Mouse (Mus musculus) heart, postnatal 36 days (tissue): ENCODE data around the gene Chst11. TPM values are rescaled to one million over a fixed set of nuclear protein-coding genes. Genes with fewer than 3 reads are reported as not detected.

Source experiments
- DNase-seq, 2 experiments: peaks; one replicate each; pipeline ENCODE4 v3.0.0; 2021 to 2022
- intact Hi-C: fragments of 180-260 bp; cut with DNase I; formaldehyde crosslinking; loops from one replicate; pipeline ENCODE4 v1.15.1; 2025
- total RNA-seq, 2 experiments: library from RNA; stranded (reverse); gene quantifications; 2 replicates each; pipeline ENCODE4 v1.2.3; 2021

Gene Chst11
- total RNA-seq, 2 experiments from 2014 or later = 2.8 to 3.2 TPM

- no peak for DNase-seq
- intact Hi-C loops = no loop called here
Measured at GRCm38 (mm10) chr10:83030103-83030661, 44.9 kb downstream of the Chst11 start.

DNA sequence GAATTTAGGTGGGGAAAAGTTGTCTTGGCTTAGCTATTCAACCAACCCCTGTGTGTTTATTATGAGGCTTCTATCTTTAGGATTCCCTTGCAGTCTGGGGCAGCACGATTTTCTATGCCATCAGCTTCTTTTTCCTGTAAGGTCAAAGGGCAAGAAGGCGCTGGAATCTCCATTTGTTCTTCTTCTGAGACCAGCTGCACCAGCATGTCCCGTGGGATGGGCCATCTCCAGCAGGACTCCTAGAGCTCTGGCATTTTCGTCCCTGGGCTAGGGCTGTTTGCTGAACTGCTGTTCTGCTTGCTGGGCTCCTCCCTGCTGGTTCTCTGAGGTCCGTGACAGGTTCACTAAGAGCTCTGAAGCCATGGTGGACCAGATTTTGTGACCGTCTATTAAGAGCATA is 45.6 kb downstream of the Chst11 start:
- no peak for DNase-seq
- intact Hi-C loops = no loop called here

GRCm38 (mm10) chr10:83031561-83031960 is 46.3 kb downstream of the Chst11 start:
- intact Hi-C loops = no loop called here
- no peak for DNase-seq

DNA sequence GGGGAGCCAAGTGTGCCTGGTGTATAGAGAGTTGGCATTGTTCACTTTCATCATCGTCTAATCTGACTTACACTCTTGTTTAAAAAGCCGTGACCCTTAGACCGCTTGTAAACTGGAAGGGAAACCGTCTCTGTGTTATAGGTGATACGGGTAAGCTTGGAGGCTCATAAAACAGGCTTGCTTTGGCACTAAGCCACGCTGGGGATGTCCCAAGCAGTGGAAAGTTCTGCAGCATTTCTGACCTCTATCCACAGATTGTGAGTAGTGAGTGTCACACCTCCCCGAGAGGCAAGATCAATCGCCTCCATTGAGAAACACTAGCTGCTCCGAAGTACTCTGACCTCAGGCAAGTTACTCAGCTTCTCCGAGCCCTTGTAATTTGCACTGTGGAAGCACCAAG is 47.3 kb downstream of the Chst11 start:
- intact Hi-C loops = no loop called here
- peak in 1 of 2 experiments; percentile 28 for DNase-seq

DNA sequence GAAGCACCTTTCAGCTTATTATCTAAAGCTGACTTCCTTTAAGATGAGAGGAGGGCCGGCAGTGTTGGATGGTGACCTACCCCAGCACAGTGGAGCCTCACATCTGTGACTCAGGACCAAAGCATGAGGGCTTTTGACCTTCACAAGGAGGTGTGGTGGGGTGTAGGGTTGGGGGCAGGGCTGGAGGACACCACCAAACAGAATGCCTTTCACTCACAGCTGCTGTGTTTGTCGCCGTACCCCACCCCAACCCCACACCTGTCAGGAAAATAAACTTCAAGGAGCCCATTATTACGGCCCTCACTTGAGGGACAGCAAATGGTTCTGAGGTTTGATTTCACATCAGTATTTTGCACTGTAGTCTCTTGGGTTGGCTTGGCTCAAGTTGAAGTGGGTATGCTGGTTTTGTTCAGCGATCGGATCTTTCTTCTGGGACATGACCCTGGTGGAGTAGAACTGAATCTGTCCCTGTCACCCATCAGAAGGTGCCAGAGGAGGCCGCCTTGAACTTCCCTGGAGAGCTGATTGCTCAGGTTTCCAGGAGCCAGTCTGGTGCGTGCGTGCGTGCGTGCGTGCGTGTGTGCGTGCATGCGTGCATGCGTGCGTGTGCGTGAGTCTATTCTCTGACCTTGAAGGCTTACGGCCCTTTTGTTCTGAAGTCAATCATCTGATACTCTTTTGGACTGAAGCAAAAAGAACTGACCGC is 51.2 kb downstream of the Chst11 start:
- intact Hi-C loops = no loop called here
- no peak for DNase-seq

GRCm38 (mm10) chr10:83038166-83038565 is 52.9 kb downstream of the Chst11 start:
- intact Hi-C loops = no loop called here

DNA sequence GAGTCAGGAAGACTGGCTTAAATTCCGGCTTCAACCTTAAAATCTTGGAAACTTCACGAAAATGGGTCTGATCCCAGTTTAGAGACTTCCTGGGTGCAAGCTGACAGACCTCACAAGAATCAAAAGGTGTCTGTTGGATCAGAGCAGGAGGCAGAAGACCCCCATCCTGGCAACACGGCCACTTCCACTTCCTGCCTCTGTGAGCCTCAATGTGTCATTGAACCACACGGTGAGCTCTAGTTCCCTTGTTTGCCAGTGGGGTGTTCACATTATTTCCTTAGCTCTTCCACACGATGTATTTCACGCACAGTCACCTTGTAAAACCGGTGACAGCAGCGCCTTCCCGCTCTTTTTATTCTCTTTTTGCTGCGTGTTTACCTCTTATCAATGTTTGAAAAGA is 54.1 kb downstream of the Chst11 start:
- intact Hi-C loops = no loop called here
- no peak for DNase-seq

More at GRCm38 (mm10) chr10:83038166-83038565, 52.9 kb downstream of the Chst11 start:
- DNase-seq = no peak

- intact Hi-C loops = loop anchor here (2.0 kb wide), 1 partner anchor 55 kb away; no protein-coding TSS in a partner anchor
- DNase-seq = no peak
Measured at GRCm38 (mm10) chr10:83041875-83042274, 56.6 kb downstream of the Chst11 start.

- intact Hi-C loops = loop anchor here (2.0 kb wide), 1 partner anchor 56 kb away; no protein-coding TSS in a partner anchor
Measured at GRCm38 (mm10) chr10:83042613-83043477, 57.5 kb downstream of the Chst11 start.

DNA sequence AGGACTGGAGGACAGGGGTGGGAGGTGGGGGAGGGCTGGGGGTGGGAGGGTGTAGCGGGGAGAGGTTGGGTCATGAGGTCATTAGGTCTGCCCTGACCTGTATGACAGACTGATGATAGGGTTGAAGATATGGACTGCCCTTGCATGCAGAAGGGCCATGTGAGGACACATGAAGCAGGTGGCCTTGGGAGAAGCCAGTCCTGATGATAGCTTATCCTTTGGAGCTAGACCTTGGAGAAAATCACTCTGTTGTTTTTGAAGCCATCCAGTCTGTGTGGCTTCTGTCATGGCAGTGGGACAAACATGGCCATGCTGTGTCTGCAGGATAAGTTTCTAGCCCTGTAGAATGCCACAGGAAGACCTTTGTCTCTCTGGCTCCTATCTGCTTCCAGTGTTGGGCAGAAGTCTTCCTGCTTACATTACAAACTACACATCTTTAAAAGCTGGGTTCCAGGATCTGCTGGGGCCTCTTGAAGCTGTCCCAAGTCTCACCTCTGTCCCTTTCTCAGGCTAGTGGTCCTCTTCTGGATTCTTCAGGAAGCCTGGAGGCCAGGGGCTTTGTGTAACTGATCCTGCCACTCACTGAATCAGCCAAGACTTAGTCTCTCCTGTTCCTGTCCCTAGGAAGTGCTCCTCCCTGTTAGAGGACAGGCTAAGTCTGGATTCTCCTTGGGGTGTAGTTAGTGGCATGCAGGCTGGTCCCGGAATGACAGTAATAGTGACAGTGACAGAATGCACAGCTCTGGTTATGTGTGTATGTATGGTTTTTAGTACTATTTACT is 58.4 kb downstream of the Chst11 start:
- intact Hi-C loops = loop anchor here (2.0 kb wide), 1 partner anchor 57 kb away; no protein-coding TSS in a partner anchor

More at GRCm38 (mm10) chr10:83042613-83043477, 57.5 kb downstream of the Chst11 start:
- DNase-seq = peak; percentile 33 to 49

DNA sequence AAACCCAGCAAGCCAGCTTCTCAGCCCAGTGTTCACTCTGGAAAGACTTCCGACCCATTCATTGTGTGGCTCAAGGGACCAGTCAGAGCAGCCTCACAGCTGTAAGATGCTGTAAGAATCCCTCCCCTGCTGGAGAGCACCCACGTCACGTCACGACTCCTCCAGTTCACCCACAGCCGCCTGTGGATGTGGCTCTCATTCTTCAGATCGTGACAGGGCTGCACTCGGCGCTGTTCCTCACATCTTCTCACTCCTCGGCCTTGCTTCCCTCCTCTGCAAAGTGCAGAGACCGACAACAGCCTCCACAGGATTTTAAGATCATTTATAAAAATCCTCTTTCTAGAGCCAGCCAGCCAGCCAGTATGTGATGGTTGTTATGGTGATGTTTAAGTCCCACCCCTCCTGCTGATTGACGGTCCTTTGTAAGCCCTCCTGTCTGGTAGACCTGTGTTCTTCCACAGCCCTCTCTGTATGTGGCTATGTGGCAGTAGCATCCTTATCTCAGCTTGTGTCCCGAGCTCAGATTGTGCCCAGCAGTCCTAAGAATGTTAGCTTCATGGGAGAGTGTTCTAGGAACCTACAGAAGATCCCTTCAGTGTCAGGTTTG is 64.0 kb downstream of the Chst11 start:
- no peak for DNase-seq
- intact Hi-C loops = no loop called here

More for the DNA sequence above, 58.4 kb downstream of the Chst11 start:
- DNase-seq = no peak

GRCm38 (mm10) chr10:83053886-83054550 is 68.7 kb downstream of the Chst11 start:
- no peak for DNase-seq
- intact Hi-C loops = no loop called here

DNA sequence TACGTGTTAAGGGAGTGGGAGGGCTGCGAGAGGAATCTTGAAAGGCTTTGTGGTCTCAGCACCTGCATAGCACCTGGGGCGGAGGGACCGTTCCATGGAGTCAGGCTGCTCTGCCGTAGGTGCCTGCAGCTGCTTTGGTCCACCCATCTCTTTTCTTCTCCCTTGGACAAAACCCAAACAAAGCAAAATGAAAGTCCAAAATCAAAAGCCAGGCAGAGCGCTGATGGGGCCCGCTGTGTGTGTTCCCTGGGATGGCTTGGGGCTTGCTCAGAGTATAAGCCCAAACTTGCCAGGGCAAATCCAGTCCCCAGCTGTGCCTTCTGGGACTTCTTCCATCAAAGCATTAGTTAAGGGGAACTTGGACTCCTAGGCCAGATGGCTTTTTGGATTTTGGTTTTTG is 71.0 kb downstream of the Chst11 start:
- DNase-seq = no peak

DNA sequence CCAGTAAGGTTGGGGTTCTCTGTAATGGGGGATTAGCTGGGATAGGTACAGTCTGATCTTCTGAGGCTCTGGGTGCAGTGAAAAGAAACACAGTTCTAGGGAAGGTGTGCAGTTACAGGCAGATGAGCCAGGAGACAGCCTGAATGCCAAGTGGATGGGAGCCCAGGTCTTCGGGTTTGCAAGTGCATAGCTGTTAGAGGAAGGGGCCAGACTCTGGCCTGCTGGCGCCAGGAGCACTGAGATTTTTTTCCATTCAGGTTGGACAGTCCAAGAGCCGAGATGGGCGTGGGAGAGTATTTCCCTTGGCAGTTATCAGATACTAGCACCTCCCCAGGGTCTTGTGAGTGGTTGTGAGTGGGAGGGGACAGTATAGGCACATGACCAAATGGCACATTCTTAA is 71.6 kb downstream of the Chst11 start:
- no peak for DNase-seq
- intact Hi-C loops = no loop called here

More for the DNA sequence above, 71.0 kb downstream of the Chst11 start:
- intact Hi-C loops = no loop called here

DNA sequence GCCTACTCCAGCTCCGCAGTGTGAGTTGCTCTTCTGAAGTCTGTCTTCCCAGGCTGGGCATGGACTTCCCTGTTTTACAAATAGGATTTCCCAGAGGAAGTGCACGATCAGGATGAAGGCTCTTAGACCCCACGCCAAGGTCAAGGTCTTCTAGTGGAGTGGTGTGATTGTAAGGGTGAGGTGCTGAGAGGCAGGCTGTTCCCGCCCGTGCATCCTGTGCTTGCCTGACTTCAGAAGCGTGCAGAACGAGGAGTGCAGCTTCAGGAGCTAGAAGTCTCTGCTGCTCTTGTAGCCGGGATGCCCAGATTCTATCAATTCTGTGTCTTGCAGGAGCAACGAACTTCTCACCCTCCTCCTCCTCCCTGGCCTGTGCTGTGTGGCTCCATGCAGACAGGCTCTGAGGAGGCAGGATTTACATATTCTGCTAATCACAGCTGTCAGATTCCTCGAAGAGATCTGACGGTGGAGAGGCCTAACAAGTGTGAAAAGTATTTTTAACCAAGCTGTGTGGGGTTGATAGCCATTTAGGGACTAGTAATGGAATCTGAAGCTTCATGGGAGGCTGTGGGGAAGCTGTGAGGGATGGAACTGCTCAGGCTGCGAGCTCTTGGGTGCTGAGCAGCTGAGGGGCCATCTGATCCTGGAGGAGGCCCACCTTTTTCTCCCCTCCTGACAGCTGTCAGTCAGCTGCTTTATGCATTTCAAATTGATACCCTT is 74.9 kb downstream of the Chst11 start:
- no peak for DNase-seq
- intact Hi-C loops = no loop called here

GRCm38 (mm10) chr10:83062315-83062714 is 77.0 kb downstream of the Chst11 start:
- intact Hi-C loops = no loop called here
- peak; percentile 30 to 36 for DNase-seq

DNA sequence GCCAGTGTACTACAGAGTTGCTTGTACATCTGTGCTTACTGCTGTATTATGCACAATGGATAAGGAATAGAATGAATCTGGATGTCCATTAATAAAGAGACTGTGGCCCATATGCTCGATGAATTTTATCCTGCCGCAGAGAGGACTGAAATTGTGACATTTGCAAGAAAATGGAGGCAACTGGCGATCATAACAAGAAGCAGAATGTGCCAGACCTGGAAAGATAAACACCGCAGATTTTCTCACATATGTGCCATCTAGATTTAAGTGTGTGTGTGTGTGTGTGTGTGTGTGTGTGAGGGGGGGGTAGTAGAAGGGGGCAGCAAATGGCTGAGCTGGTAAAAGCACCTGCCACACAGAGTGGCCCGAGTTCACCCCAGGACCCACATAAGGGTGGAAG is 79.5 kb downstream of the Chst11 start:
- no peak for DNase-seq
- intact Hi-C loops = no loop called here

DNA sequence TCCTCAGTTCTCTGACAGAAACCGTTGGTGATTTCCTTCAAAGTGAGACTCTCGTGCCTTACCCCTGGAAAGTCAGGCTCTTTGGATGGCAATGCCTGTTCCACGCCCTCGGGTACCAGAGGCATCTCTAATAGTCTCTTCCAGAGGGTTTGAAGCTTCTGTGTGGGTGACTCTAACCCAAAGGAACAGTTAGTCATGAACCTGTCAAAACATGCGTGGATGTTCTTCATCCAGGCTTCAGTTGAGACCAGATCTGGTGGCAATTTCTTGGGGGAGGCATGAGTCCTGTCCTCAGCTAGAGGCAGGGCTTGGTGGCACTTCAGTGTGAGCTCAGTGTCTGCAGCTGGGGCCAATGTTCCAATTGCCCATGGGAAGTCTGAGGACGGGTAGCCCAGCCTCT is 80.9 kb downstream of the Chst11 start:
- DNase-seq = no peak
- intact Hi-C loops = no loop called here

GRCm38 (mm10) chr10:83067305-83067704 is 82.0 kb downstream of the Chst11 start:
- intact Hi-C loops = no loop called here
- DNase-seq = no peak
